Mouse (Mus musculus): ENCODE measurements at regions not wholly inside any gene's neighbourhood (a gene's known extent, or its start where the extent isn't known, plus 50 kb on each side); places are given as distances from the start of the nearest gene placed in this dataset.

DNA sequence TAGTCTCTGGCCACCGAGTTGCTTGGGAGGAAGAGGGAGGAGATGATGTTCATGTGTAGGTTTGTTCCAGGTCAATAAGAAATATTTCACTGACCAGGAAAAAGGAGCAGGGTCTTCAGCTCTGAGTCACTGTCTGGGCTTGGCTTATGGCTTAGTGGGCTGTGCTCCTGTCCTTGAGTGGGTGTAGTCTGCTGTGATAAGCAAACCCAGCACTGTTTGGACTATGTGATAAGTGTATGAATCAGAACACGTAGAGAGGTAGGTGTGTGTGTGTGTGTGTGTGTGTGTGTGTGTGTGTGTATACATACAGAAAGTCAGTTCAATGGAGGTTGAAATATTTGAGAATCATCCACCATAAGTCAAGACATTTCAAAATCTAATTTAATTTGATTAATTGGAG lies 105.6 kb downstream of the Lmo4 start:
- Histone ChIP-seq H3K4me3 (ENCODE audit: control insufficient read depth in 1 of 2, insufficient read depth in 1 of 2, low read depth in 2 of 2, low read length in 2 of 2) (no peak overlapping the region), H3K4me1 (ENCODE audit: control insufficient read depth in 1 of 2, insufficient read depth in 2 of 2, low read length in 2 of 2) (no peaks in the 10 kb centered on the region), H3K9ac (ENCODE audit: control insufficient read depth, low read depth, low read length, poor library complexity, severe bottlenecking) (no peak overlapping the region), H3K79me2 (ENCODE audit: control insufficient read depth, insufficient read depth, low read length, poor library complexity) (no peaks in the 10 kb centered on the region), H3K27ac (ENCODE audit: control insufficient read depth, low read depth, low read length) (no peak overlapping the region), H3K9me3 (replicated peaks; ENCODE audit: insufficient read depth, low read length) (no peaks in the 10 kb centered on the region), H3K36me3 (ENCODE audit: control insufficient read depth in 1 of 2, insufficient read depth in 2 of 2, low read length in 2 of 2) (no peaks in the 10 kb centered on the region), H3K27me3 (ENCODE audit: control insufficient read depth in 1 of 2, insufficient read depth in 2 of 2, low read length in 2 of 2) (no peaks in the 10 kb centered on the region)
- no peak for TF ChIP-seq NELFE (IDR thresholded peaks at IDR 0.05; ENCODE audit: low read depth, low read length)
- no peak for TF ChIP-seq HCFC1 (IDR thresholded peaks at IDR 0.05; ENCODE audit: low read depth, low read length)
- TF ChIP-seq SMC3 (IDR thresholded peaks at IDR 0.05; ENCODE audit: low read depth, low read length), result no peak
- no peak for TF ChIP-seq ZC3H11A (IDR thresholded peaks at IDR 0.05; ENCODE audit: low read depth, low read length)
- no peak for TF ChIP-seq POLR2AphosphoS5 (IDR thresholded peaks at IDR 0.05; ENCODE audit: borderline replicate concordance, low read depth, low read length)
- DNase-seq (ENCODE audit: low read depth, low spot score), result no peak

DNA sequence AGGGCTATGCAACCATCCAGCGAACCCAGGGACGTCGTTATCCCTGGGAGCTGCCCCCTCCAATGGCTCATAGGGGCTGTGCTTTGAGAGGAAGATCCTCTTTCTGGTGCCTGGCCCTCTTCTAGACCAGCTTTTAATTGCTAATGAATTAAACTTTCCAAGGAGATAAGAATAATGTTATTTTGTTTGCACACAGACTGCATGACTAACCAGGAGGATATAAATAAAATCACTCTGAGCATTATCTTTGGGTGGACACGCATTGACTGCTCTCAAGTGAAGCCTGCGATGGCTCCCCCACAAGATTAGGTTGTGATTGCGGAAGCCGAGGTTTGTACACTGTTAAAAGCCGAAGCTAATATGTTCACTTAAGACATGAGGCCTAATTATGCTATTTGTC lies 106.3 kb downstream of the Lmo4 start:
- no peak overlapping the region for H3K4me3 ChIP-seq (ENCODE audit: control insufficient read depth in 1 of 2, insufficient read depth in 1 of 2, low read depth in 2 of 2, low read length in 2 of 2)
- no peaks in the 10 kb centered on the region for H3K27me3 ChIP-seq (ENCODE audit: control insufficient read depth in 1 of 2, insufficient read depth in 2 of 2, low read length in 2 of 2)
- H3K4me1 ChIP-seq (ENCODE audit: control insufficient read depth in 1 of 2, insufficient read depth in 2 of 2, low read length in 2 of 2), result no peaks in the 10 kb centered on the region
- no peak for DNase-seq (ENCODE audit: low read depth, low spot score)
- no peaks in the 10 kb centered on the region for H3K36me3 ChIP-seq (ENCODE audit: control insufficient read depth in 1 of 2, insufficient read depth in 2 of 2, low read length in 2 of 2)
- H3K79me2 ChIP-seq (ENCODE audit: control insufficient read depth, insufficient read depth, low read length, poor library complexity), result no peaks in the 10 kb centered on the region
- no peak overlapping the region for H3K27ac ChIP-seq (ENCODE audit: control insufficient read depth, low read depth, low read length)
- TF ChIP-seq MXI1 (IDR thresholded peaks at IDR 0.05; ENCODE audit: low read depth, low read length), result no peak
- no peak for TF ChIP-seq ZNF384 (IDR thresholded peaks at IDR 0.05; ENCODE audit: low read depth, low read length)
- TF ChIP-seq MYC (IDR thresholded peaks at IDR 0.05; ENCODE audit: low read depth, low read length), result no peak
- no peak for TF ChIP-seq TCF12 (IDR thresholded peaks at IDR 0.05; ENCODE audit: low read depth, low read length)
- no peak for TF ChIP-seq HCFC1 (IDR thresholded peaks at IDR 0.05; ENCODE audit: low read depth, low read length)
- H3K9ac ChIP-seq (ENCODE audit: control insufficient read depth, low read depth, low read length, poor library complexity, severe bottlenecking), result no peak overlapping the region
- no peaks in the 10 kb centered on the region for H3K9me3 ChIP-seq (replicated peaks; ENCODE audit: insufficient read depth, low read length)

DNA sequence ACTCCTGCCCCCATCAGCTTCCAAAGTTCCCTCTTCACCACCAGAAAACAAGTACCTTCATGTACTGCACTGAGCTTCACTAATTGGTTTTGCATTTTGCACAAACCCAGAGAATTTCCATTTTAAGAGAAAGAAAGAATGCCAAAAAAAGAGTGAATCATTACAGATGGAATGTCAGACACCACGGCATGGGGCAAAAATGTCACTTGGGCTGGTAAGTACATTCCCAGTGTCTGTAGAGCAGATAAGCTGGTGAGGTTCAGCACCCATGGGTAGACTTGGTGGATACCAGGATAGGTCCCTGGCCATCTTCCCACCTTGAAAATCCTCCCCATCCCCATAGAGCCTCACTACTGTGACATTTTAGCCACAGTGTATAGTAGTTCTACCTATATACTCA lies 113.8 kb downstream of the Lmo4 start:
- H3K27ac ChIP-seq (ENCODE audit: control insufficient read depth, low read depth, low read length), result no peak overlapping the region
- no peak overlapping the region for H3K4me3 ChIP-seq (ENCODE audit: control insufficient read depth in 1 of 2, insufficient read depth in 1 of 2, low read depth in 2 of 2, low read length in 2 of 2)
- H3K36me3 ChIP-seq (ENCODE audit: control insufficient read depth in 1 of 2, insufficient read depth in 2 of 2, low read length in 2 of 2), result no peaks in the 10 kb centered on the region
- no peaks in the 10 kb centered on the region for H3K27me3 ChIP-seq (ENCODE audit: control insufficient read depth in 1 of 2, insufficient read depth in 2 of 2, low read length in 2 of 2)
- H3K9me3 ChIP-seq (replicated peaks; ENCODE audit: insufficient read depth, low read length), result no peaks in the 10 kb centered on the region
- no peak overlapping the region for H3K9ac ChIP-seq (ENCODE audit: control insufficient read depth, low read depth, low read length, poor library complexity, severe bottlenecking)
- TF ChIP-seq CTCF (IDR thresholded peaks at IDR 0.05 in 2 of 3, conservative IDR thresholded peaks at IDR 0.05 in 1 of 3; ENCODE audit: control insufficient read depth in 1 of 3, insufficient read depth in 1 of 3, low read depth in 2 of 3, low read length in 3 of 3, poor library complexity in 1 of 3, severe bottlenecking in 1 of 3), result no peak
- DNase-seq (ENCODE audit: low read depth, low spot score), result no peak
- no peaks in the 10 kb centered on the region for H3K79me2 ChIP-seq (ENCODE audit: control insufficient read depth, insufficient read depth, low read length, poor library complexity)
- peaks cover 0 to 10% of the 10 kb centered on the region in 2 experiments; a peak in 3 of 4 replicates for H3K4me1 ChIP-seq (ENCODE audit: control insufficient read depth in 1 of 2, insufficient read depth in 2 of 2, low read length in 2 of 2)
